Mouse (Mus musculus): ENCODE data around the gene Neurl3.
A peak's percentile ranks its signal among the peaks of the same experiment; 100 is the strongest.

Gene Neurl3

GRCm38 (mm10) chr1:36298107-36298506 lies 23.6 kb upstream of the Neurl3 start:
- DNase-seq (ENCODE audit: low spot score): no peak

DNA sequence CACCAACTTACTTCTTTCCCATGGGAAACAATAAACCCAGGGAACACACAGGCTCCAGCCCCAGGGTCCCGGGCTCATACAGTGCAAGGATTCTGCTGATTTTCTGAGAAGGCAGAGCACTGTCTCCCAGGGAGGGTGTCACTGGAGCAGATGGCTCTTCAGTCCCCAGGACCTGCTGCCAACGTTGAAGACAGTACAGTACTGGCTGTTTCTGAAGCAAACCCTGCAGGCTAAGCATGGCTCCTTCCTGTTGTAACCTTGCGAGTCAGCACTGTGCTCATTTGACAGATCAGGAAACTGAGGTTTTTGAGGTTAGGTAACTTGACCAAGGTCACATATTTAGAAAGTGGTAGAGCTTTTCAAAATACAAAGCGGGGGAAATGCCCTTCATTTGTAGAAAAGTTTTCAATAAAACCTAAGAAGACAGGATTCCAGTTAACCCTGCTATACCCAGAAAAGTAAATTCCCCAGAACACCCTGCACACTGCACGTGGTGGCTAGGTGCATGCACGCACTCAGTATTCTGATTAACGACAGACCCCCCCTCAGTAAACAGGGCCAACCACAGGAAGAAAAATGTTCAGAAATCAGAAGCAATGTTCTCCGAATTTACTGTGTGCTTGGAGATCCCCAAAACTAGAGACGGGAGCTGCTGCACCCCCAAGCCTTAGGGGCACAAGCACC lies 22.1 kb upstream of the Neurl3 start:
- no peak for DNase-seq (ENCODE audit: low spot score)

GRCm38 (mm10) chr1:36294402-36294801 lies 19.9 kb upstream of the Neurl3 start:
- DNase-seq (ENCODE audit: low spot score): no peak

- DNase-seq (ENCODE audit: low spot score): no peak
Observed at GRCm38 (mm10) chr1:36293470-36293869, 19.0 kb upstream of the Neurl3 start.

- no peak for DNase-seq (ENCODE audit: low spot score)
Observed at GRCm38 (mm10) chr1:36281849-36282248, 7.4 kb upstream of the Neurl3 start.

- DNase-seq (ENCODE audit: low spot score): no peak
Observed at GRCm38 (mm10) chr1:36280938-36281337, 6.5 kb upstream of the Neurl3 start.

DNA sequence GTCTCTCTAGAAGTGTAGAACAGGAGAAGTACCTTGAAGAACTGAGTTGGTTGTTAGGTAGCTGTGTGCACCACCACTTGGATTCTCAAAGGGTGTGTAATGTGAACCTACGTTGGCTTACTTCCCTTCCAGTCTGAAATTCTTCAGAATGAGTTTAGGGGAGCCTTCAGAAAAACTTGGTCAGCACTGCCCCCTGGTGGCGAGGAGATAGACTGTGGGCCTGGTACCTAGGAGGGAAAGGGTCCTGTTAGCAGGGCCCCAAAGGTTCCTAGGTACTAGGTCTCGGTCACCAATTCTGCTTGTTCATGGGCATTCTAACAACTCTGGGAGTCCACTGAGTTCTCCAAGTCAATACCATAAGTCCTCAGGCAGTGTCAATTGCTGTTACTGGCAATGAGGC lies 4.7 kb upstream of the Neurl3 start:
- peak; percentile 74 for DNase-seq (ENCODE audit: low spot score)

DNA sequence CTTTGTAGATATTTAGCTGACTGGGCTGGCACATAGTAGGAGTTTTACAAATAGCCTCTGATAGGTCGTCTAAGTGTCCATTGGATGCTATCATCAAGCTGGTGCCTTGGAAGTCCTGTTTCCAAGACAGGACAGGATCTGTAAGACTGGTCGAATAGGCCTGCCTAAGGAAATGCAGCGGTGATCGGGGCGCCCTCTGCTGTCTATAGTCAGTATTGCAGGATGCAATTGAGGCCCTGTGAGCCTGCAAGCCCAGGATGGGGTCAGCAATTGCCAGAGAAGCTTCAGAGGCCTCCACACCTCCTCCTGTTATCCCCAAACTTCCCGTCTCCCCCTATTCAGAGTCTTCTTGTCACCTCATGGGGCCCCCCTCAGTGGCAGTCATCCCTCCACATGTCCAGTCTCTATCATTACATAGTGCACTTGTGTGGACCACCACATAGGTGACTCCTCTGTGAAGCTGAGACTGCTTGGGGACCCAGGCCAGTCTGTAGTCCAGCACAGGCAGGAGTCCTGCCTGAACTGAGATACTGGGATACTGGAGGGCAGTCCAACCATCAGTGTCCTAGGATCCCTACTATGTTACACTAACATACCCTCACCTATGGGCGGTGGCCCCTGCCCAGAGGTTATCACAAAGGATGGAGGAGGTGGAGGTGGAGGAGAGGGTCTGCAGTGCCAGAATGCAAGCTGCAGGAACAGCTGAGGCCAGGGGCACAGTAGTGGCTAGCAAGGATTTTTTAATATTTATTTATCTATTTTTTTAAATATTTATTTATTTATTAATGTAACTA lies 3.0 kb upstream of the Neurl3 start:
- peak; percentile 66 for DNase-seq (ENCODE audit: low spot score)

- peak; percentile 55 for DNase-seq (ENCODE audit: low spot score)
Observed at GRCm38 (mm10) chr1:36275635-36276389, 1.3 kb upstream of the Neurl3 start.

DNA sequence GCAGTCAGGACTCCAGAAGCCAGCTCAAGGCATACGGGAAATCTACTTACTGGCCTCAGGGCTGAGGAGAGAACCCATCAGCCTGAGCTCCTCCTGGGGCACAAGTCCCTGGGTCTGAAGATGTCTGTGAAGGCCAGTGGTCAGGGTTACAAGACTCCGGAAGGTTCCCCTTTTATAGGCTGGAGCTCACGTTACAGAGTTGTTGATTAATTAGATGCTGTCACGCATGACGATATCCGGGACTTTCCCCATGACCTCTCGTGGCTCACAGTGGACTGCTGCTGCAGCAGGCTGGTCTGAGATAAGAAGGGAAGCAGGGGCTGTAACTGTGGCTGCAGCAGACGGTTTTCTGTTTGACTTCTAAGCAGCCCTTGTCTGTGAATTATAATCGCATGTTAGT lies 1.2 kb downstream of the Neurl3 start:
- peak; percentile 53 for DNase-seq (ENCODE audit: low spot score)

DNA sequence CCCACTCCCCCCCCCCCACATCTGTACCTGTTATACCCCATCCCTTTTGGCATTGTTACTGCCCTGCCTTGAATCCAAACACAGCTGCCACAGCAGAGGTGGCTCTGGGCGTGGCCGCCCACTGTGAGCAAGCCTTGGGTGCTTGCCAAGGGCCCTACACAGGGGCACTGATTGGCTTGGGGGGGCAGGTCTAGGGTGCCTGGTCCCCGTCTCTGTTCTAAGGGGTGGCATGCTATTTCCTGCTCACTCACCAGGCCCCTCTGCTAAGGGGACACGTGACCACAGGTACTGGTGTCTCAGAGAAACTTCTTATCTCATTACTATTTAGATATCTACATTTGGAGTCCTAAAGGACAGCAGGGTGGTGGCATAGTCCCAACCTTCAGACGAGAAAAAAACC lies 1.9 kb downstream of the Neurl3 start:
- no peak for DNase-seq (ENCODE audit: low spot score)

- no peak for DNase-seq (ENCODE audit: low spot score)
Observed at GRCm38 (mm10) chr1:36271516-36272230, 2.8 kb downstream of the Neurl3 start.

DNA sequence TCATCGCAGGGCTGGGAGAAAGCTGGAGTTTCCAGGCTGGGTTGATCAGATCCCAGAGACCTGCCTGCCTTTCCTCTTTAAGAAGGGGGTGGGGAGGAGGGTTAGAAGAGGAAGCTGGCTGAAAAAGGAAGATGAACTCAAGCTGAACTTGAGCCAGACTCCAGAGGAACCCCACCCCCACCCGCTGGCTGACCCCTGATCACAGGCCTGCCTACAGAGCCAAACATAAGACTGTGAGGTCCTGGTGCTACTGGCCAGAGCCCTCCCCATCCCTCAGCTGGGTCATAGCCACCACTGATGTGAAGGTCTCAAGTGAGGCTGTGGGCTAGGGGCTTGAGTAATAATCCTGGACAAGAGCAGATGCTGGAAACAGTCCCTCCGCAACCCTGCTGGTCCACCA lies 3.8 kb downstream of the Neurl3 start:
- DNase-seq (ENCODE audit: low spot score): no peak

- no peak for DNase-seq (ENCODE audit: low spot score)
Observed at GRCm38 (mm10) chr1:36269121-36269795, 5.2 kb downstream of the Neurl3 start.

DNA sequence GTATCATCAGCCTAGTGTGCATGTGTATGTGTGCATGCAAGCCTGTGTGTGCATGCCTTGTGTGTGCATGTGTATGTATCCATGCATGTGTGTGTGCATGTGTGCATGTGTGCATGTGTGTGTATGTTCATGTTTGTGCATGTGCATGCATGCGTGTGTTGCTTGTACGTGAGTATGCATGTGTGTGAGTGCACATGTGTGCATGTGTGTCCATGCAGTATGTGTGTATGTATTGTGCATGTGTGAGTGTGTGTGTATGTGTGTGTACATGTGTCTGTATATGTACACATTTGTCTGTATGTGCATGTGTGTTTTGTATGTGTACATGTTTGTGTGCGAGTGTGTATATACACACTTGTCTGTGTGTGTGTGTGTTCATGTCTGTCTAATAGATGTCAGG lies 6.9 kb downstream of the Neurl3 start:
- DNase-seq (ENCODE audit: low spot score): no peak

DNA sequence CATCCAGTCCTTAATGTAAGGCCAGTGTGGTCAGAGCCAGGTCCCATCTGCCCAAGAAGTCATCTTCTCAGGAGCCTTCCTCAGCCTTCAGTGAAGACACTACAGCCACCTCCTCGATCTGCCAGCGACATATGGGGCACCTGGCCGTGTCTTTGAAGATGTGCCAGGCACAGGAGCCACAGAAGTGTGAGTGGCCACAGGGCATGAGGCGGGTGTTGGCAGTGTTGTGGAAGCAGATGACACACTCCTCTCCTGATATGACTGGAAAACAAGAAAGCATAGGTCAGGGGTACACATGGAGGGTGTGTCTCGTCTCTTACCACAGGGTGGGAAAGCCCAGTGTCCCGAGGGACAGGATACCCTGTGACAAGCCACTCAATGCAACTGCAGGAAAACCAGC lies 8.2 kb downstream of the Neurl3 start:
- no peak for DNase-seq (ENCODE audit: low spot score)

DNA sequence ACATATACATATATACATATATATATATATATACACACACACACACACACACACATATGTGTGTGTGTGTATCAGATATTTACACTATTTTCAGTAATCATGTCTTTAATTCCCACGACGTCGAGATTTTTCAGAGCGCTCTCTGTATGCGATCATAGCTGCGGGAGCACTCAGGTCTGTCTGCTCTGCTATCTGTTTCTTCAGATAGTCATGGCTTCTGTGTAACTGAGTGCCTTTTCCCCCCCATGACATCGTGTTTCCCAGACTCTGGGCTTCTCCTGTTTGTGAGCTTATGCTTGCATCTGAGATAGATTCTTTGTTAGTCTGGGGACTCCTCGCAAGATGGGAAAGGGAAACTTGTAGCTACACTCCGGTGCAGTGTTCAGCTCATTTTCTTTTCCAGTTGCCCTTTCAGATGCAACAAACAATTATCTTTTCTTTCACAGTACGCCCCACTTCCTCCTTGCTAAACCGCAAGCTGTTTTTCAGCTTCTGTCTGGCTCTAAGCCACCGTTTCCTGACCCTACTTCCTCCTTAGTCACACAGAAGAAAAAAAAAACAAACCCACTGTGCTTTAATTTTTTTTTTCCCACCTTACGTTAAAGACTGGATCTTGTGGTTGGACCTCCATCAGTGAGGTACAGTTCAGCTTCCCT lies 10.5 kb downstream of the Neurl3 start:
- no peak for DNase-seq (ENCODE audit: low spot score)

- DNase-seq (ENCODE audit: low spot score): no peak
Observed at GRCm38 (mm10) chr1:36261708-36262504, 12.6 kb downstream of the Neurl3 start.

DNA sequence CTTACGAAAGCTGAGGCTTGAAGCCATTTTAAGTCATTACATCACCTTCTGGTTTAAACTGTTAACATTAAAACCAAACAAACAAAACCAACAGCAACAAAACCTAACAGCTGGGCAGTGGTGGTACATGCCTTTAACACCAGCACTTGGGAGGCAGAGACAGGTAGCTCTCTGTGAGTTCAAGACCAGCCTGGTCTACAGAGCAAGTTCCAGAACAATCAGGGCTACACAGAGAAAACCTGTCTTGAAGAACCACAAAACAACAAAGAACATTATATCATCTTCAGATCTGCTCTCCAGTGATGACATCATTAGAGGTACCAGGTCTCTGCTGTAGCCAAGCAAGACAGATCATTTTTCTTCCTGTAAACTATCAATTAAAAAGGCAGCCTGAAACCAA lies 14.1 kb downstream of the Neurl3 start:
- DNase-seq (ENCODE audit: low spot score): no peak

- no peak for DNase-seq (ENCODE audit: low spot score)
Observed at GRCm38 (mm10) chr1:36259281-36259680, 15.2 kb downstream of the Neurl3 start.

Data from c-Kit-positive CD71-positive TER-119-positive erythroid progenitor cells, embryonic 14.5 days (primary cell).